Mouse (Mus musculus) forebrain, embryonic 15.5 days (tissue): Measurements from ENCODE around the gene Slc40a1. TPM values are rescaled to one million over a fixed set of nuclear protein-coding genes. Genes with fewer than 3 reads are reported as not detected.

ENCODE experiments used
- ATAC-seq: fragments of 200-750 bp; cut with Nextera tagmentation; replicated peaks from 2 replicates; pipeline ENCODE4 v1.8.0; 2017; ENCODE audit warnings: mild to moderate bottlenecking, moderate TSS enrichment, moderate library complexity
- H3K27ac ChIP-seq: fragments of 300-500 bp; sonication (generic); replicated peaks from 2 replicates; pipeline ENCODE4 v1.5.1; 2015; ENCODE audit warnings: mild to moderate bottlenecking, inconsistent platforms
- H3K27me3 ChIP-seq: fragments of 300-500 bp; sonication (generic); 2 replicates; pipeline ENCODE4 v1.6.1; 2015; ENCODE audit warnings: inconsistent platforms
- H3K36me3 ChIP-seq: fragments of 300-500 bp; sonication (generic); 2 replicates; pipeline ENCODE4 v1.6.1; 2015; ENCODE audit warnings: mild to moderate bottlenecking, inconsistent platforms
- H3K4me1 ChIP-seq: fragments of 300-500 bp; sonication (generic); 2 replicates; pipeline ENCODE4 v1.6.1; 2015; ENCODE audit warnings: inconsistent platforms
- H3K4me2 ChIP-seq: fragments of 300-500 bp; sonication (generic); replicated peaks from 2 replicates; pipeline ENCODE4 v1.6.1; 2015; ENCODE audit warnings: mild to moderate bottlenecking, inconsistent platforms
- H3K4me3 ChIP-seq: fragments of 300-500 bp; sonication (generic); 2 replicates; pipeline ENCODE4 v1.5.1; 2015; ENCODE audit warnings: mild to moderate bottlenecking, inconsistent platforms
- H3K9ac ChIP-seq: fragments of 300-500 bp; sonication (generic); replicated peaks from 2 replicates; pipeline ENCODE4 v1.6.1; 2015; ENCODE audit warnings: mild to moderate bottlenecking, inconsistent platforms
- H3K9me3 ChIP-seq: fragments of 300-500 bp; sonication (generic); 2 replicates; pipeline ENCODE4 v1.6.1; 2016; ENCODE audit warnings: inconsistent platforms
- WGBS: fragments of 180-500 bp; shearing (Covaris S2); methylation state at CpG from one replicate; pipeline ENCODE4 v1.1.7; 2015; ENCODE audit warnings: mixed read lengths; 5-methylcytosine and 5-hydroxymethylcytosine counted together
- polyA plus RNA-seq: library from polyadenylated mRNA; unstranded; fragments of >200 nt; fragmentation: Nextera tagmentation; extraction: Ambion mirVana; gene quantifications from 2 replicates; pipeline ENCODE4 v1.2.1, GENCODE M21; 2015

Gene Slc40a1
- polyA plus RNA-seq, result 25.2 and 26.4 TPM in 2 replicates

DNA sequence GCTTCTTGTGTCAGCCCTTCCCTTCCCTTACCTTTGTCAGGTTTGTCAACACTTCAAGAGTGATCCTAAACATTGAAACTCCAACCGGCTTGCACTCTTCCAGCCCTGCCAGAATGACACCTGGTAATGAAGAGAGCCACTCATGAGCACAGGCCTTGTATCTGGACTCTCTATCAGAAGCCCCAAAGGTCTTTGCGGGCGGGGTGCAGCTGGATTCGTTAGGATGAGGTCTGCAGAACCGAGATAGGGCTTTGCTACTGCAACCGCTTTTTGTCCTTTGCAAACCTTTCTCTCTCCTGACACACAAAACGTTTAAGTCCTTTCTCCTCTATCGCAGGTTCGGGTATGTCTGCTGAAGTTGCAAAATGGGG, at the start of gene Slc40a1:
TSS of gene Slc40a1 (minus strand) at position 131 of the 371 bp plus-strand sequence.
- H3K4me3 ChIP-seq, result peak within 1 kb of the TSS; percentile 60
- WGBS, result 19% methylated on average over 9 of the region's 9 CpGs
- ATAC-seq, result no peak

DNA sequence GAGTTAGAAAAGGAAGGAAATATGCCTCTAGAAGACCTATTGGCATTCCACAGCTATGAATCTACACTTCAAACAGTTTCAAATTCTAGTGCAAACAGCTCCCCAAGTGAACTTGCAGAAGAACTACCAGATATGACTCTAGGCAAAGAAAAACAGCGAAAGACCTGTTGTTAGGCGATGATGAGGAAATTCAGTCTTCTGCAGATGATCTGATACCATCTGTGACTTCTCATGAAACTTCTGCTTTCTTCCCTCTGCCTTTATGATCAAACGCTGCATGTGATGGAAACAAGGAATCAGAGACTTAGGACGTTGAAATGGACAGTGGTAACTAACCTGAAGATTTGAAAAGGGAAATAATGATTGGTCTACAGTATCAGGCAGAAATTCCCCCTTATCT, 45.0 kb upstream of the Slc40a1 start:
- H3K9me3 ChIP-seq, result no peaks in the 10 kb centered on the region
- no peaks in the 10 kb centered on the region for H3K4me1 ChIP-seq
- ATAC-seq, result no peak
- H3K27ac ChIP-seq, result no peak overlapping the region
- no peaks in the 10 kb centered on the region for H3K36me3 ChIP-seq
- H3K4me3 ChIP-seq, result no peak overlapping the region
- H3K9ac ChIP-seq, result no peak overlapping the region
- H3K4me2 ChIP-seq, result no peak overlapping the region
- WGBS, result 92% methylated on average over 4 of the region's 4 CpGs
- no peaks in the 10 kb centered on the region for H3K27me3 ChIP-seq

More for the DNA sequence above, at the start of gene Slc40a1:
- H3K36me3 ChIP-seq, result no peaks in the 10 kb centered on the region
- H3K4me2 ChIP-seq, result peak within 1 kb of the TSS; percentile 87
- no peaks in the 10 kb centered on the region for H3K9me3 ChIP-seq
- peak within 1 kb of the TSS; percentile 50 for H3K9ac ChIP-seq
- H3K27ac ChIP-seq, result no peak within 1 kb of the TSS
- 0 out of 2 replicates have a peak, but pooled peaks cover 8% of the 10 kb centered on the region for H3K27me3 ChIP-seq
- peaks cover 8% of the 10 kb centered on the region; the same call in 1 of the 2 replicates for H3K4me1 ChIP-seq

- no peaks in the 10 kb centered on the region for H3K36me3 ChIP-seq
- no peak overlapping the region for H3K4me3 ChIP-seq
- no peak overlapping the region for H3K27ac ChIP-seq
- no peak for ATAC-seq
- H3K9me3 ChIP-seq, result no peaks in the 10 kb centered on the region
- H3K4me1 ChIP-seq, result no peaks in the 10 kb centered on the region
- WGBS, result 70% methylated on average over 2 of the region's 2 CpGs
- H3K4me2 ChIP-seq, result no peak overlapping the region
- H3K9ac ChIP-seq, result no peak overlapping the region
- no peaks in the 10 kb centered on the region for H3K27me3 ChIP-seq
Observed at GRCm38 (mm10) chr1:45948988-45949387, 22.7 kb upstream of the Slc40a1 start.

DNA sequence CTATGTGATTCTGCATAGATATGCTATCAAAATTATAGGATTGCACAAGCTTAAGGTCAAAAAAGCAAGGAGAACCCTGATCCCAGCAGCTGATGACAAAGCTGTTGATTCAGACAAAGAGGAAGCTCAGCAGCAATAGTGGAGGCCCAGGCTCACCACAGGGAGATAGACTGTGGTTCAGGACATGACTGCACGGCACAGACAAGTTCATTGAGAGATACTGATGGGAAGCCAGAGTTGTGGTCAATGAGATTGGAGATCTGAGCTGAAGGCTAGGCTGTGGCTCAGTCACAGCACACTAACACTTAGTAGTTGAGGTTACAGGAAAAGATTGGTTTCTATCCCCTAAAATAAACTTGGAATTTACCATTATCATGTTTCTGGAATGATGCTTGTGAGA, 21.5 kb upstream of the Slc40a1 start:
- no peaks in the 10 kb centered on the region for H3K27me3 ChIP-seq
- H3K4me3 ChIP-seq, result no peak overlapping the region
- no peaks in the 10 kb centered on the region for H3K36me3 ChIP-seq
- no peak overlapping the region for H3K27ac ChIP-seq
- no peak overlapping the region for H3K4me2 ChIP-seq
- 62% methylated on average over 1 of the region's 1 CpGs for WGBS
- no peak for ATAC-seq
- H3K9ac ChIP-seq, result no peak overlapping the region
- H3K4me1 ChIP-seq, result no peaks in the 10 kb centered on the region
- H3K9me3 ChIP-seq, result no peaks in the 10 kb centered on the region

GRCm38 (mm10) chr1:45931127-45931526, 4.8 kb upstream of the Slc40a1 start:
- H3K27me3 ChIP-seq, result 0 out of 2 replicates have a peak, but pooled peaks cover 5% of the 10 kb centered on the region
- H3K36me3 ChIP-seq, result no peaks in the 10 kb centered on the region
- H3K9ac ChIP-seq, result no peak overlapping the region
- no peak overlapping the region for H3K4me3 ChIP-seq
- H3K4me1 ChIP-seq, result 0 out of 2 replicates have a peak, but pooled peaks cover under 1% of the 10 kb centered on the region
- H3K27ac ChIP-seq, result no peak overlapping the region
- ATAC-seq, result no peak
- H3K9me3 ChIP-seq, result no peaks in the 10 kb centered on the region
- no peak overlapping the region for H3K4me2 ChIP-seq

- Histone ChIP-seq H3K4me2 (no peak overlapping the region), H3K9ac (no peak overlapping the region), H3K27ac (no peak overlapping the region), H3K27me3 (0 out of 2 replicates have a peak, but pooled peaks cover 8% of the 10 kb centered on the region), H3K4me3 (no peak overlapping the region), H3K4me1 (peaks cover 8% of the 10 kb centered on the region; the same call in 1 of the 2 replicates), H3K36me3 (no peaks in the 10 kb centered on the region), H3K9me3 (no peaks in the 10 kb centered on the region)
- WGBS, result 36% methylated on average over 3 of the region's 3 CpGs
- ATAC-seq, result no peak
Observed at GRCm38 (mm10) chr1:45926911-45927310, 588 bp upstream of the Slc40a1 start.

DNA sequence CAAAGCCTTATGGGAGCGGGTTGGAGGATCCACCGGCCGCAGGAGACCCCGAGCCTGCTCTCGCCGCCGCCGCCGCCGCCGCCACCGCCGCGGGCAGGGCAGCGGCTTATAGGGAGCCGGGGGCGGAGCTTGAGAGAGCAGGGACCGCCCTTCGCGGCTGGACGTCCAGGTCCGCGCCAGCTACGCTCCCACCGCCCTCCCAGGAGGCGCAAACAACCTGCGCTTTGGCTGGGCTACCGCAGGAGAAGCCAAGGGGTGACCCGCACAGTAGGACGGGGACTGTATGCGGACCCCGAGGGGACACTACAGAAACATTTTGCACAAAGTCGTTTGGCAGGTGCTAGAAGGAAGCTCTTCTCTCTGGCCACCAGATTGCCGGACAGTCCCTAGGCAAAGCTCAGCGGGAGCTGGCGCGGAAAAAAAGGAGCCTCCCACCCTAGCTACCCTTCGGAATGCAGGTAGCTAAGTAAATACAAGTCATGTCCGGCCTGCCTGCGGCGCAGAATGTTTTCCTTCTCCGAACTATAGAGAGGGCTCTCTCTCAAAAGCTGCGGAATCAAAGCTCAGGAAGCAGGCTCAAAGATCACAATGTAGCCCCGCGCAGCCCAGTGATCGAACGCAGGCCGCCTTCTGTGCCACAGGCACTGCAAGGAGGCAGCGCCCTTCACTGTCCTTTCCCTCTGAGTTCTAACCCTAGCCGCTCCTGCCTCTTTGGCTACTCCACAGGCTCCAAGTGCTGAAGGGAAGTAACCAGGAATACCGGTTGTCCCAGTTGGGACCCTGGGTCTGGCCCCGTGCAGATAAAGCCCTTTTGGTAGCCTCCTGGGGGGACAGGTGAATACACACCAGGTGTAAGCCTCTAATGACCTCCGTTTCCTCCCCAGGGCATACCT, 577 bp downstream of the Slc40a1 start:
- peaks cover 8% of the 10 kb centered on the region; the same call in 1 of the 2 replicates for H3K4me1 ChIP-seq
- under 1% methylated on average over 53 of the region's 53 CpGs for WGBS
- ATAC-seq, result peak; percentile 98
- peak overlapping the region; percentile 87 for H3K4me2 ChIP-seq
- H3K4me3 ChIP-seq, result peak overlapping the region; percentile 60
- H3K9me3 ChIP-seq, result no peaks in the 10 kb centered on the region
- H3K27ac ChIP-seq, result no peak overlapping the region
- no peaks in the 10 kb centered on the region for H3K36me3 ChIP-seq
- peak overlapping the region; percentile 50 for H3K9ac ChIP-seq
- 0 out of 2 replicates have a peak, but pooled peaks cover 8% of the 10 kb centered on the region for H3K27me3 ChIP-seq

DNA sequence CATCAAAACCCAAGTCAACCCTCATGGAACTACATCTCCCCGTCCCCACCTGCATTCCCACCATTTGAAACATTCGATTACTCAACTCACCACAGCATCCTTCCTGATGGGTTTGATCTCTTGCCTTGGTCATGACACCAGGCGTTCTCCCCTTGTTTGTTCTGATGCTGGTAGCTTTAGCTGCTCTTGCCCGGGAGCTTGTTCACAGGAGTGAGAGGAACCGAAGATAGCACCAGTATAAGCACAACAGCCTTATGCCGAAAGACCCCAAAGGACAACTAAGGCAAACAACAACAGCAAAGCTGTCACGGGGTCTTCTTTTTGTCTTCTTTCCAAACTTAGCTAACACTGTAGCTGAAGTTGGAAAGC, 1.2 kb downstream of the Slc40a1 start:
- H3K9ac ChIP-seq, result peak overlapping the region; percentile 50
- H3K4me1 ChIP-seq, result peaks cover 8% of the 10 kb centered on the region; the same call in 1 of the 2 replicates
- WGBS, result 11% methylated on average over 7 of the region's 7 CpGs
- peak; percentile 59 for ATAC-seq
- no peak overlapping the region for H3K27ac ChIP-seq
- no peaks in the 10 kb centered on the region for H3K9me3 ChIP-seq
- H3K4me2 ChIP-seq, result peak overlapping the region; percentile 87
- H3K27me3 ChIP-seq, result 0 out of 2 replicates have a peak, but pooled peaks cover 8% of the 10 kb centered on the region
- H3K4me3 ChIP-seq, result peak overlapping the region; percentile 60
- H3K36me3 ChIP-seq, result no peaks in the 10 kb centered on the region

- Histone ChIP-seq H3K27me3 (0 out of 2 replicates have a peak, but pooled peaks cover 8% of the 10 kb centered on the region), H3K4me2 (no peak overlapping the region), H3K36me3 (no peaks in the 10 kb centered on the region), H3K27ac (no peak overlapping the region), H3K4me3 (peak overlapping the region; percentile 60; the same call in 1 of the 2 replicates), H3K9ac (no peak overlapping the region), H3K9me3 (no peaks in the 10 kb centered on the region), H3K4me1 (peaks cover 8% of the 10 kb centered on the region; the same call in 1 of the 2 replicates)
- ATAC-seq, result no peak
- 67% methylated on average over 7 of the region's 7 CpGs for WGBS
Observed at GRCm38 (mm10) chr1:45924516-45924915, 1.8 kb downstream of the Slc40a1 start.

- peaks cover 8% of the 10 kb centered on the region; the same call in 1 of the 2 replicates for H3K4me1 ChIP-seq
- H3K36me3 ChIP-seq, result no peaks in the 10 kb centered on the region
- H3K9ac ChIP-seq, result no peak overlapping the region
- no peaks in the 10 kb centered on the region for H3K9me3 ChIP-seq
- no peak overlapping the region for H3K4me3 ChIP-seq
- 77% methylated on average over 4 of the region's 4 CpGs for WGBS
- H3K4me2 ChIP-seq, result no peak overlapping the region
- no peak overlapping the region for H3K27ac ChIP-seq
- no peak for ATAC-seq
- H3K27me3 ChIP-seq, result 0 out of 2 replicates have a peak, but pooled peaks cover 8% of the 10 kb centered on the region
Observed at GRCm38 (mm10) chr1:45923306-45923705, 3.0 kb downstream of the Slc40a1 start.

DNA sequence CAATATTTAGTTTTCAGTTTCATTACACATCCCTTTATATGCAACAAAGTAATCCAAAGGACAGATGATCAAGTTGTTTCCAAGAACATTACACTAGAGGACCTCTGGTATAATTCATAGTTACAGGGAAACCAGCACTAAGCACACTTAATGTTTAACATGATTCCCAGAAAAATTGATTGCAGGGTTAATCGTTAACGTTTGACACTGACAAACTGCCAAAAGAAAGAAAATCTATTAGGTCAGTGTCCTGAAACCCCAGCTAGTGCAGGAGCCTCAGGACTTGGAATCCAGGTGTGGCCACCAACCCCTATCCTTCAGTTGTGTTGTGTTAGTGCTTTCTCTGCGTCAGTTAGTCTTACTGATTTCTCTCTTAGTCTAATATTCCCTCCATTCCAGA, 5.6 kb downstream of the Slc40a1 start:
- Histone ChIP-seq H3K4me2 (no peak overlapping the region), H3K36me3 (no peaks in the 10 kb centered on the region), H3K27ac (no peak overlapping the region), H3K9me3 (no peaks in the 10 kb centered on the region), H3K4me1 (peaks cover 4% of the 10 kb centered on the region; the same call in 1 of the 2 replicates), H3K9ac (no peak overlapping the region), H3K27me3 (no peaks in the 10 kb centered on the region), H3K4me3 (no peak overlapping the region)
- no peak for ATAC-seq
- WGBS, result 92% methylated on average over 3 of the region's 3 CpGs

DNA sequence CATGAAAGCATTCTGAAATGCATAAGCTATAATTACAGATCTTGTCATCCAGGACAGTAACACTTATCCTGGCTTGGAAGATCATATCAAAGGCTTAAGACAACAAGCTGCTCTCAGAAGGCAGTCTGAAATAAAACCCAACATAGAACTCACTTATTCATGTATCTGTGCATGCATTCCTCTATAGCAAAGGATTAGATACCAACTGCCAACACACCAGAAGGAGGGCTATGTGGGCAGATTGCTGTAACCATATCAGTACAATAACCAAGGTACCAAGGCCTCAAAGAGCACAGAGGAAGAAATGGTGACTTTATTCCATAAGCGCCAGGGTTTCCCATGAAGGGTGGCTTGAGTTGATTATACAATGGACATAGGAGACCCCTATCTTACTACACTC, 6.6 kb downstream of the Slc40a1 start:
- Histone ChIP-seq H3K36me3 (no peaks in the 10 kb centered on the region), H3K9ac (no peak overlapping the region), H3K4me3 (no peak overlapping the region), H3K27me3 (no peaks in the 10 kb centered on the region), H3K27ac (no peak overlapping the region), H3K9me3 (no peaks in the 10 kb centered on the region), H3K4me1 (no peaks in the 10 kb centered on the region), H3K4me2 (no peak overlapping the region)
- 97% methylated on average over 1 of the region's 1 CpGs for WGBS
- ATAC-seq, result no peak
